Mouse (Mus musculus) E14TG2a.4 (cell line): ENCODE measurements around the gene Rab3a.
A peak's percentile ranks its signal among the peaks of the same experiment; 100 is the strongest.

ENCODE experiments used
- H3K27me3 ChIP-seq: 2 replicates; pipeline ENCODE4 v1.6.1; 2014; ENCODE audit warnings: low read length, control low read depth; ENCODE audit not compliant: insufficient read depth
- H3K36me3 ChIP-seq: 2 replicates; pipeline ENCODE4 v1.6.1; 2014; ENCODE audit warnings: low read length, control low read depth; ENCODE audit not compliant: insufficient read depth
- H3K4me1 ChIP-seq: replicated peaks from 2 replicates; pipeline ENCODE4 v1.6.1; 2014; ENCODE audit warnings: low read depth, low read length, control low read depth
- H3K4me3 ChIP-seq: replicated peaks from 2 replicates; pipeline ENCODE4 v1.5.1; 2014; ENCODE audit warnings: mild to moderate bottlenecking, low read length
- H3K9me3 ChIP-seq: 2 replicates; pipeline ENCODE4 v1.6.1; 2014; ENCODE audit warnings: low read length, control low read depth
- CTCF ChIP-seq: conservative IDR thresholded peaks from 2 replicates; pipeline ENCODE4 v1.5.1; 2014; ENCODE audit warnings: low read length
- NANOG ChIP-seq: IDR thresholded peaks from 2 replicates; pipeline ENCODE4 v1.6.1; 2014; ENCODE audit warnings: borderline replicate concordance, low read length, mixed read lengths
- POU5F1 ChIP-seq: IDR thresholded peaks from 2 replicates; pipeline ENCODE4 v1.6.1; 2014; ENCODE audit warnings: low read length, borderline replicate concordance

Rab3a gene

GRCm38 (mm10) chr8:70765838-70766570 is 11.5 kb downstream of the Rab3a start:
- H3K4me3 ChIP-seq = peak overlapping the region; percentile 80
- peaks cover 8% of the 10 kb centered on the region; the same call in 1 of the 2 replicates for H3K27me3 ChIP-seq
- peaks cover 96% of the 10 kb centered on the region for H3K4me1 ChIP-seq
- H3K36me3 ChIP-seq = peaks cover 65% of the 10 kb centered on the region
- H3K9me3 ChIP-seq = no peaks in the 10 kb centered on the region
- no peak for TF ChIP-seq NANOG
- TF ChIP-seq POU5F1 = no peak
- no peak for TF ChIP-seq CTCF

GRCm38 (mm10) chr8:70766571-70767440 is 12.3 kb downstream of the Rab3a start:
- peak overlapping the region; percentile 80 for H3K4me3 ChIP-seq
- peaks cover 8% of the 10 kb centered on the region; the same call in 1 of the 2 replicates for H3K27me3 ChIP-seq
- H3K4me1 ChIP-seq = peaks cover 97% of the 10 kb centered on the region
- TF ChIP-seq NANOG = no peak
- TF ChIP-seq CTCF = no peak
- no peaks in the 10 kb centered on the region for H3K9me3 ChIP-seq
- peaks cover 73% of the 10 kb centered on the region for H3K36me3 ChIP-seq

GRCm38 (mm10) chr8:70767503-70767902 is 13.0 kb downstream of the Rab3a start:
- TF ChIP-seq POU5F1 = no peak
- no peak for TF ChIP-seq CTCF
- TF ChIP-seq NANOG = no peak
- Histone ChIP-seq H3K27me3 (peaks cover 8% of the 10 kb centered on the region; the same call in 1 of the 2 replicates), H3K36me3 (peaks cover 74% of the 10 kb centered on the region), H3K4me1 (peaks cover 96% of the 10 kb centered on the region), H3K4me3 (0 out of 2 replicates have a peak overlapping the region, but pooled peaks have one; percentile 44), H3K9me3 (no peaks in the 10 kb centered on the region)

- TF ChIP-seq CTCF = no peak
- TF ChIP-seq NANOG = no peak
- no peak for TF ChIP-seq POU5F1
- peak overlapping the region; percentile 72 for H3K4me3 ChIP-seq
- H3K36me3 ChIP-seq = peaks cover 74% of the 10 kb centered on the region
- H3K9me3 ChIP-seq = no peaks in the 10 kb centered on the region
- H3K4me1 ChIP-seq = peaks cover 97% of the 10 kb centered on the region
- H3K27me3 ChIP-seq = peaks cover 8% of the 10 kb centered on the region; the same call in 1 of the 2 replicates
Observed at GRCm38 (mm10) chr8:70768231-70768776, 13.8 kb downstream of the Rab3a start.

- Histone ChIP-seq H3K9me3 (no peaks in the 10 kb centered on the region), H3K27me3 (peaks cover 8% of the 10 kb centered on the region; the same call in 1 of the 2 replicates), H3K4me1 (peaks cover 98% of the 10 kb centered on the region), H3K4me3 (peak overlapping the region; percentile 72), H3K36me3 (peaks cover 75% of the 10 kb centered on the region)
- no peak for TF ChIP-seq CTCF
- no peak for TF ChIP-seq NANOG
- no peak for TF ChIP-seq POU5F1
Observed at GRCm38 (mm10) chr8:70768956-70769355, 14.5 kb downstream of the Rab3a start.

- Histone ChIP-seq H3K4me3 (peak overlapping the region; percentile 72), H3K9me3 (no peaks in the 10 kb centered on the region), H3K36me3 (peaks cover 75% of the 10 kb centered on the region), H3K4me1 (peaks cover 98% of the 10 kb centered on the region), H3K27me3 (peaks cover 8% of the 10 kb centered on the region; the same call in 1 of the 2 replicates)
- TF ChIP-seq NANOG (no peak), POU5F1 (no peak), CTCF (peak; percentile 96)
Observed at GRCm38 (mm10) chr8:70769359-70769758, 14.9 kb downstream of the Rab3a start.

- H3K9me3 ChIP-seq = no peaks in the 10 kb centered on the region
- no peak for TF ChIP-seq POU5F1
- TF ChIP-seq NANOG = no peak
- TF ChIP-seq CTCF = no peak
- peaks cover 97% of the 10 kb centered on the region for H3K4me1 ChIP-seq
- peaks cover 5% of the 10 kb centered on the region; the same call in 1 of the 2 replicates for H3K27me3 ChIP-seq
- peak overlapping the region; percentile 72 for H3K4me3 ChIP-seq
- peaks cover 75% of the 10 kb centered on the region for H3K36me3 ChIP-seq
Observed at GRCm38 (mm10) chr8:70769858-70770257, 15.4 kb downstream of the Rab3a start.

- Histone ChIP-seq H3K4me3 (no peak overlapping the region), H3K36me3 (peaks cover 80% of the 10 kb centered on the region), H3K4me1 (peaks cover 97% of the 10 kb centered on the region), H3K9me3 (no peaks in the 10 kb centered on the region), H3K27me3 (peaks cover 4% of the 10 kb centered on the region)
- no peak for TF ChIP-seq NANOG
Observed at GRCm38 (mm10) chr8:70770748-70771147, 16.3 kb downstream of the Rab3a start.
